Mouse (Mus musculus) adipocyte (in vitro differentiated cells): ENCODE measurements around the gene Dusp8.
A peak's percentile ranks its signal among the peaks of the same experiment; 100 is the strongest.
"Not testable (repeated sequence)": the region's sequence is repeated elsewhere in the genome, so short reads cannot be mapped to it uniquely, and the experiment has no call there.

Experiments used
- DNase-seq: peaks from one replicate; pipeline ENCODE4 v3.0.0-alpha.2; 2016; ENCODE audit warnings: low spot score

Gene Dusp8

DNA sequence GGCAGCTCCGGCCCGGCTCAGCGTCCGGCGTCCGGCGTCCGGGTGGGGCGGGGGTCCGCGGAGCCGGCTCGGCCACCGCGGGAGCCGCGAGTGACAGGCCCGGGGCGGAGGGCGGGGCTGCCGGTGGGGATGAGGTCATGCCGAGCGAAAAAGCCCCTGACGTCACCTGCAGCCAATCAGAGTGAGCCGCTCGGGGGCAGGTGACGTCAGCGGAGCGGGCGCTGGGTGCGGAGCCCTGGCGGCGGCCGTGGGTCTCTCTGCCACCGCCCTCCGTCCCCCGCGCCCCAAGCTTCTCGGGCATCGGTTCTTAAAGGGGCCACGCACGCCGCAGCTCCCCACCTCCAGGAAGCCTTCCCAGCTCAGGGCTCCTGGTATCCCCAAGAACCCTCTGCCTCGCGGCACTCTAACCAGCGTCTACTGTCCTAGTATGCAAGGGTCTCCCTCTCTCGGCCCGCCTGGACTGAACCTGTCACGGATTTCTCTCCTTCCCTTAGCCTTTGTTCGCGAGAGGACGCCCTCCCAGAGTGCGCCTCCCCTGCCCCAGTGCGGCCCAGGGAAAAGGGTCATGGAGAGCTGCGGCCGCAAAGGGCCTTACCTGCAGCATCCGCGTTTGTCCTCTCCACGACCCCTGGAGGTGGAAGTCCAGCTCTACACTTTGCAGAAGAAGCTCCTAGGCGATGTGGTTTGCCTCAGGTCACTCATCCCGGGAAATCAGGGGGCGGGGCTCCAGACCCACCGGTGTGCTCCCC is at the start of gene Dusp8:
Gene Dusp8 (minus strand): TSS at position 661 of the 749 bp plus-strand sequence.
- DNase-seq: no peak

GRCm38 (mm10) chr7:142144507-142144906 is 48.9 kb upstream of the Dusp8 start, which contains the start of gene Gm45337:
Gm45337 (minus strand) TSS chr7:142144607.
- DNase-seq: no peak

DNA sequence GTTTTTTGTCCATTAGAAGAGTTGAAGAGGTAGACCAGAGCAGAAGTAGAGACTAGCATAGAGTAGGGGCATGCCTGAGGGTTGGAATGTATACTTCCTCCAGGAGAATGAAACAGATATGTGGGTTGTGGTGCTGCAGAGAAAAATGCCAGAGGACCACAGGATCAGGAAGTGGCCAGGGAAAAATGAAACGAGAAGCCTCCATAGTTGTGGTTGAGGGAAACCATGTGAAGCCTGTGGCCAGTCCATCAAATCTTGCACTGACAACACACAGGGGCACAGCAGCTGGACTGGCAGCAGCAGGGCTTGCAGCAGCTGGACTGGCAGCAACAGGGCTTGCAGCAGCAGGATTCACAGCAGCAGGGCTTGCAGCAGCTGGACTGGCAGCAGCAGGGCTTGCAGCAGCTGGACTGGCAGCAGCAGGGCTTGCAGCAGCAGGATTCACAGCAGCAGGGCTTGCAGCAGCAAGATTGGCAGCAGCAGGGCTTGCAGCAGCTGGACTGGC is 47.9 kb upstream of the Dusp8 start:
- DNase-seq: not testable (repeated sequence)

DNA sequence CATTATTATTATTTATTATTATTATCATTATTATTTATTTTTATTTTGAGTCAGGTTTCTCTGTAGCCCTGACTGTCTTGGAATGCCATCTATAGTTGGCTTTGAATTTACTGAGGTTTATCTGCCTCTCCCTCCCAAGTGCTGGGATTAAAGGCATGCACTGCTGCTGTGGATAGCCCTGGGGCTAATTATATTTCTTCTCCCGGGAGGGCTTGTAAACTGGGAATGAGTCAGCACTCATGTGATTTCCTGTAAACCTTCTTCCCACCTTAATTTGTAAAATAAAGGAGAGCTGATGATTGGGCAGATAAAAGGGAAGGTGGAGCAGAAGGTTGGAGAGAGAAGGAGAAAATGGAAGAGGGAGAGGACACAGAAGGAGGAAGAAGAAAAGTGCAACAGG is 45.1 kb upstream of the Dusp8 start:
- no peak for DNase-seq

DNA sequence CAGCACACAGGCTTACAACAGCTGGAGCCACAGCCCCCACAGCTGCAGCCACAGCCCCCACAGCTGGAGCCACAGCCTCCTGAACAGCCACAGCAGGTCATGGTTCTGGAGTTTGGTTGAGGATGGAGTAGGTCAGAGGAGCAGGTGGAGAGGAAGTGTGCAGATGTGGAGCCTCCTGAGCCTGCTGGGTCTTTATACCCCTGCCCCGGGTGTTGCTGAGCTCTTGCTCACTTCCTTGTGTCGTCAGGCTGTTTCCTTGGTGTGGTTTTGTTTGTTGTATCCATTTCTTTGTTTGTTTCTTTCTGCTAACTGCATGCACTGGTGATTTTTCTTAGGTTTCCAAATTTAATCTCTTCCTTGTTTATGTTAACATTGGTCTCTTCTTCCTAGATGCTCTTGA is 40.3 kb upstream of the Dusp8 start, which contains the start of gene Gm39115:
Gene Gm39115 (minus strand): TSS at position 101 of the 400 bp plus-strand sequence.
- not testable (repeated sequence) for DNase-seq

- no peak for DNase-seq
These were observed 38.8 kb upstream of the Dusp8 start for GRCm38 (mm10) chr7:142134206-142134995.

GRCm38 (mm10) chr7:142128843-142129242 is 33.2 kb upstream of the Dusp8 start:
- DNase-seq: no peak

DNA sequence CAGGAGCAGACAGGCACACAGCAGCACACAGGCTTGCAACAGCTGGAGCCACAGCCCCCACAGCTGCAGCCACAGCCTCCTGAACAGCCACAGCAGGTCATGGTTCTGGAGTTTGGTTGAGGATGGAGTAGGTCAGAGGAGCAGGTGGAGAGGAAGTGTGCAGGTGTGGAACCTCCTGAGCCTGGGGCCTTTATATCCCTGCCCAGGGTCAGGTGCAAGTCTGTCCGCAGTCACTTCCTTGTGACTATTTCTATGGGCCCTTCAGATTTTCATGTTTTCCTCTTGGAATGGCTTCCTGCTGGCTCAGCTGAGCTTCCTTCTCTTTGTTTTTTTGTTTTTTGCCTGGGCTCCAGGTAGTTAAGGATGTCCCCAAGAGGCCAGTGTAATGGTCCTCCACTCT is 25.0 kb upstream of the Dusp8 start, which contains the start of gene Gm45618:
Gene Gm45618 (minus strand): TSS at position 101 of the 400 bp plus-strand sequence.
- not testable (repeated sequence) for DNase-seq

GRCm38 (mm10) chr7:142119632-142120031 is 24.0 kb upstream of the Dusp8 start:
- no peak for DNase-seq

DNA sequence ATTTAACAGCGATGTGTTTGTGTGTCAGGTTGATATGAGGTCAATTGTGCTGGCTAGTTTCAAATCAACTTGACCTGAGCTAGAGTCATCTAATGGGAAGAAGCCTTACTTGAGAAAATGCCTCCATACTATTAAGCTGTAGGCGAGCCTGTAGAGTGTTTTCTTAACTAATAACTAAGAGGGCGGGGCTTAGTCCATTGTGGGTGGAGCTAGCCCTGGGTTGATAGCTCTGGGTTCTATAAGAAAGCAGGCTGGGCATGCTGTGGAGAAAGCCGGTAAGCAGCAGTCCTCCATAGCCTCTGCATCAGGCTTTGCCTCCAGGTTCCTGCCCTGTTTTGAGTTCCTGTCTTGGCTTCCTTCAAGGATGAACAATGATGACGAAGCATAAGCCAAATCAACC is 9.1 kb upstream of the Dusp8 start:
- no peak for DNase-seq

- peak; percentile 71 for DNase-seq
These were observed 2.1 kb upstream of the Dusp8 start for GRCm38 (mm10) chr7:142097776-142098175.

- no peak for DNase-seq
These were observed 1.1 kb upstream of the Dusp8 start for GRCm38 (mm10) chr7:142096701-142097100.

- DNase-seq: no peak
These were observed 1.1 kb downstream of the Dusp8 start for GRCm38 (mm10) chr7:142094301-142095143.

DNA sequence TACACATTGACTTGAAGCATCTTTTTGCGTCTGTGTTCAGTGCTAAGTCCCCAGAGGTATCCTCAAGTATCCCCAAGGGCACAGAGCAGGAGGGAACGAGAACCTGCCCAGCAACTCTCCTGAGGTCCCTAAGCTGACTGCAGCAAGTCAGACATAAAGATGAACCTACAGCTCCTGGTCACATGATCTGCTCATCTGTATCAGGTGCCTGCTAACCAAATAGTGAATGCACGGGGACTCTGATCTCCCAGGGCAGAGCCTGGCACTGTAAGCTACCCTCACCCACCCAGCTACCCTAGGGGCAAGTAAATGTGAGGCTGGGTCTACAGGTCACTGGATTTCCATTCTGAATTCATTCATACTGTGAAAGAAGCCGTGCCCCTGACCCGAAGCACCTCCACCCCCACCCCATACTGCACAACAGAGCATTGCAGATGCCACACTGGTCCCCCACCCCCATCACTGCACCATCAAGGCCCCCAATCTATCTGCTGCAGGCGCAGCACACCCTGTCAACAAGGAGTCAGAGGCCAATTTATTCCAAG is 1.9 kb downstream of the Dusp8 start:
- DNase-seq: no peak

- DNase-seq: no peak
These were observed 2.7 kb downstream of the Dusp8 start for GRCm38 (mm10) chr7:142092991-142093390.

DNA sequence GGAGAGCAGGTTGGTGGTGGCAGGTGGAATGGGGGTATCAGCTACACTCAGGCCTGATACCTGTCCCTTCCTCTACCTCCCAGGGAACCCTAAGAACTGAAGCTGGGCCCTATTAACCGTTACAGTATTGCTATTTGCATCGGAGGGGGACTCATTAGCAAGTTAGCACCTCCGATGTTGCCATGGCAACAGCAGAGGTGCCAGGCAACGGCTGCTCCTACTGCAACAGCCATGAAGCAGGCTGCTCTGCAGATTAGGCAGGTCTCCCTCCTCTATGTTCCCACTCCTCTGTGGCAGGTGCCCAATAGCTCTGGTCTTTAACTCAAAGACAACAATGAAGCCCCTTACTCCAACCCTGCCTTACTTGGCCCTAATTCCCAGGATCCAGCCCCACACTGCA is 3.8 kb downstream of the Dusp8 start:
- DNase-seq: no peak

- DNase-seq: no peak
These were observed 5.8 kb downstream of the Dusp8 start for GRCm38 (mm10) chr7:142089648-142090447.

- DNase-seq: no peak
These were observed 6.8 kb downstream of the Dusp8 start for GRCm38 (mm10) chr7:142088886-142089285.

DNA sequence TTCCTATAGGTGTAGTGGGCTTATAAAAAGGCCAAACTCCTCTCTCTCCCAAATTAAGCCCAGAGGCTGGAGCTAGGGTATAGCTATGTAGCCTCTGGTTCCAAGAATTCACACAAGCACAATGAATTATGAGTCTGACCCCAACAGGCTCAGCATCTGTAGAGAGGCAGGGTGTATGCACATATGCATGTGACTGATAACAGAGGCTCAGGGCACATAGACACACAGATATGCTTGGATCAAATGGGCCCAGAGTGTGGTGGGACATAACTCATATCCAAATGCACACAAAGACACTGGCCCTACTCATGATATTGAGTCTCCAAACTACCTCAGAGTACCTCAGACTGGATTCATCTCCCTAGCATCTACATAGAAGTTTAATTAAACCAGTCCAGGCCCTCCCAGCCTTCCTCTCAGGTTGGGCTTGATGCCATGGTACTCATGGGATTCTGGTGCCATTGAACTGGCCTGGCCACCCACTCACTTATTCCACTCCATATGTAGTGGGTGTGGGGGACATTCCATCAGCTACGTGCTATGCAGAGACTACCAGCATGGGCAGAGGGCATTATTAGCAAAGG is 8.5 kb downstream of the Dusp8 start:
- DNase-seq: no peak

GRCm38 (mm10) chr7:142086159-142086905 is 9.3 kb downstream of the Dusp8 start:
- no peak for DNase-seq
